Mouse (Mus musculus): ENCODE data around the gene Sec24c.

Gene Sec24c

DNA sequence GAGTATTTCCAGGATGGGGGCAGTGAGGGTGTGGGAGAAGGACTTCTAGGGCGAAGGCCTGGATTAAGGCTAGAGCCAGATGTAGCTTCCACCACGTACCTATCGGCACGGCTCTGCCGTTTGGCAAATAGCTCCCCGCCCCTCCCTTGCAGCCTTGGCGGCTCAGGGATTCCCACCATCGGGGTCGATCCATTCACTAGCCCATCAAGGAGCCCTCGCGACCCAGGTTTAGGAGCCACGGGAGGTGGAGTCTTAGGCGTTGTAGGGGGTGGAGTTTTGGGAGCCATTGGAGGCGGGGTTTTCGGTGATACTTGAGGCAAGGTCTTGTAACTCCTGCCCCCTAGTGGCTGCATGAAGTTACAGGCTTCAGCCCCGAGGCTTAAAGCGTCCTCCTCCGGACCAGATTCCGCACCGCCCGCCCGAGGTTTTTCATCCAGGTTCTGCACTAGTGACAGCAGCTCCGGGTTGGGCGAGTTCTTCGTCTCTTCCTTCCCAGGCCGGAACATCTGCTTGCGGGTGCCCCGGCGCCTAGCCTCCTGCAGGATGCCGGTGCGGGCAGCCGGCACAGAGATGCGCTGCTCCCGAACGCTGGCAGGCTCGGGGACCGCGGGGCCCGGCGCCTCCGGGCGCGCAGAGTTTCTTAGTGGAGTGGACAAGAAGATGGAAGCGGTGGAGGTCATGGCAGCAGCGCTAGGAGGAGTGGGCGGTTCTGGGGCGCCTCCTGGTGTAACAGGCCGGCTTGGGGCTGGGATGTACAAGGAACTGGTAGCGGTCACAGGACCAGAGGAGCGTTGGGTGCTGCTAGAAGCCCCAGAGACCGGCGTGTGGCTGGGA lies 13.1 kb upstream of the Sec24c start:
- DNase-seq (ENCODE audit: low spot score) = peak; percentile 94

DNA sequence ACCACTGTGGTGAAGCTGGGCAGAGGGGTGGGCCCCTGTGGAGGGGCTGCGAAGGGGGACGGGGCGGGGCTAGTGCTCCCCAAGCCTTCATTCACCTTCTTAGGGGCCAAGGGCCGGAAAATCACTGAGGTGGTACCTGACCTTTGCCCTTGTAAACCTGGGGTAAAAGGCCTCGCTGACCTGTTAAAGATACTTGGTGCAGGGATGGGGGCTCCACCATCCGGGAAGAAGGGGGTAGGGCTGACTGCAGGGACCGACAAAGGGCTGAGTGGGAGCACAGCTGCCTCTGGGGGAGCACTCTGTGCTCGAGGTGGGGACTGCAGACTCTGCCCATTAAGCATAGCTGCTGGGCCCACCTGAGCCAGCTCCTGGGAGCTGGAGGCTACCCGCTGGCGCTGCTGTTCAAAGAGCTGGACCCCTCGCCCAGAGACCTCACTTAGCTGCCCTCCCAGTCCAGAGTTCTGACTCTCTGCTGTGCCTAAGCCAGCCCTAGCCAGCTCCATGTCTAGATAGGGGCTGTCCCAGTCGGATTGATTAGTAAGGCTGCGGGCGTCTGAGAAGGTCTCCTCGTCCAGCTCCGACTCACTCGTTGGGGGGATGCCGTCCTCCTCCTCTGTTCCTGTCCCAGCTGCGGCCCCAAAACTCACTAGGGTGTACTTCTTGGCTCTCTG lies 12.3 kb upstream of the Sec24c start:
- peak; percentile 73 for DNase-seq (ENCODE audit: low spot score)

- no peak for DNase-seq (ENCODE audit: low spot score)
Measured at GRCm38 (mm10) chr14:20662740-20663139, 11.4 kb upstream of the Sec24c start.

DNA sequence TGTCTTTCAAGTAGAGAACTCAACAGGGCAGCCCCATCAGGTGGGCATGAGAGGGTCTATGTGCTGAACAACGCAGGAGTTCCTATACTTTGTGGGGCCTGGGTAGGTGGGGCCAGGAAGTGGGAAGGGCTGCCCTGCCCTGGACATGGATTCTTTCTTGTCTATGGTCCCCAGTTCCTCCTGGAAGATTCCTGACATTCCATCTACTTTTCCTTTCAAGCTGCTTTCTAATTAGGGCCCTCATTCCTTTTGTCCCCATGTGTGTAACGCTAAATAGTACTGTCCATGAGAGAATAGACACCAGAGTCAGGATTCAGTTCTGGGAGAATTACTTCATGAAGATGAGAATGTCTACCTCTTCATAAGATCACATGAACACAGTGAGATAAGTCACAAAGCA lies 10.5 kb upstream of the Sec24c start:
- DNase-seq (ENCODE audit: low spot score) = no peak

DNA sequence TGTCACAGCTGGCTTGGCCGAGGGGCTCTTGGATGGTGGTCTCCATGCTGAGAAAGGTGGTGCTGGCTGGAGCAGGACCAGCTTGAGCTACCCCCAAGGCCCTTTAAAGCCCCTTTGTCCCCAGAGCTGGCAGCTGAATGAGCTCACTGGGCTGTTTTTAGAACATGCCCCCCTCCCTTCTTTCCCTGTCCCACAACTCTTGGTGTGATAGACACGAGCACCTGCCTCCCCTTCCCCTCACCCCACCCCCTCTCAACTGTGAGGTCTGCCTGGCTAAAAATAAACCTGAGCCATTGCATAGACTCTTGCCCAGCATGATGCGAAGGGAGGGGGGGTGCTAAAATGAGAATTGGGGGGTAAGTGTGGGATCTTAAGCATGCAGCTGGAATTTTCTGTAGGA lies 9.7 kb upstream of the Sec24c start:
- no peak for DNase-seq (ENCODE audit: low spot score)

DNA sequence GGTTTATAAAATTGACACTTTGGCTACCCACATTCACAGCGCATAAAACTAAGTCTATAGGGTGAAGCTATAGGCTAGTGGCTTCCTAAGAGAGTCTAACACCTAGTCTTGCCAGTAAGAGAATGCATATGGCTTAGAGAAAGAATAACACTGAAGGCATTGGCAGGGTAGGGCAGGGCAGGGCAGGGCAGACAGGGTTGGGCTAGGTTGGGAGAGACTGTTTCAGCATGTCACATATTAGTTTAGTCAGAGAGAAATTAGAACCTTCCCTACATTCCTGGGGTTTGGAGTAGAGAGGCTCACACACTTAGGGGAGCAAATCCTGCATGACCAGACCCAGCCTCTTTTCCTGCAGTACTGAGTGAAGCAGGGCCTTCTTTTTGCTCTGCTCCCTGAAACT lies 6.6 kb upstream of the Sec24c start:
- DNase-seq (ENCODE audit: low spot score) = no peak

DNA sequence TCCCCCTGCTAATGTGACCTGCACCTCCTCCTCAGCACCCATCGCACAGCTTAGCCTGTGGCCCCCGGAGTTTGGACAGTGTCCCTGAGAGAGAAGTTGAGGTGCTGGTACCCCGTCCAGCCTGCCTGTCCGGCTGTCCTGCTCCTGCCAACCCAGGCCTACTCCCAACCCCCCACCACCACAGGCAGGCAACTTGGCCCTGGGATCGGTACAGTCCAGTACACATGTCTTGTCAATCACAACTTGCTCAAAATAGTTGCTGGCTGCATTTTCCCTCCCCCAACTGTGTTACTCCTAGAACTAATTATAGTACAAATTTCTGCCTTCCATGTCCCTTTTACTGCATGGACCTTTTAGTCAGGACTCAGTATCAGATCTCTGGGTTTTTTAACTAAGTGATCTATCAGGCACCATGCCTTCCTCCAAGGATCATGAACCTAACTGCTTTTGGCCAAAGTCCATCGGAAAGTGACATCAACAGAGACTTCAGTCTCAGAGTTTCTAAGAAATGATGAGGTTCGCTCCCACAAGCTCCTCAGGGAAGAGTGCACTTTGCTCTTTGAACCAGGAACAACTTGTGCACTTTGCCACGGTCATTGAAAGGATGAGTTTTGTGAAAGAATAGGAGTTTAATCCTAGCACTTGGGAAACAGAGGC lies 5.8 kb upstream of the Sec24c start, which contains the start of gene Synpo2l:
TSS of gene Synpo2l (minus strand) at position 201 of the 657 bp plus-strand sequence.
- peak; percentile 74 for DNase-seq (ENCODE audit: low spot score)

GRCm38 (mm10) chr14:20672990-20673389 lies 1.1 kb upstream of the Sec24c start:
- DNase-seq (ENCODE audit: low spot score) = no peak

DNA sequence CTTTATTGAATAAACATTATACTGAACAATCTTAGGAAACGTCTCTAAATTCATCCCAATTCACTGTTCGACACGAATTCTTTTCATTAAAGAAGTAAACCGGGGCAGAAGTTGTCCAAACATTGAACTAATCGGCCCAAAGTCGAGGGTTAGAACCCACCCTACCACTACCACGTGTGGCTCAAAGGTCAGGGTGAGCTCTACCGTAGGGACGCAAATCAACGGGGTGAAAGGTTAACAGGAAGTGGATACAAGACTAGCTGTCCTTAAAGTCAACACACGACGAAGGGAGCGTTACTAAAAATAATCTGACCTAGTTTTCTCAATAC lies 409 bp upstream of the Sec24c start:
- peak; percentile 88 for DNase-seq (ENCODE audit: low spot score)

GRCm38 (mm10) chr14:20677906-20678305 lies 3.8 kb downstream of the Sec24c start:
- DNase-seq (ENCODE audit: low spot score) = no peak

DNA sequence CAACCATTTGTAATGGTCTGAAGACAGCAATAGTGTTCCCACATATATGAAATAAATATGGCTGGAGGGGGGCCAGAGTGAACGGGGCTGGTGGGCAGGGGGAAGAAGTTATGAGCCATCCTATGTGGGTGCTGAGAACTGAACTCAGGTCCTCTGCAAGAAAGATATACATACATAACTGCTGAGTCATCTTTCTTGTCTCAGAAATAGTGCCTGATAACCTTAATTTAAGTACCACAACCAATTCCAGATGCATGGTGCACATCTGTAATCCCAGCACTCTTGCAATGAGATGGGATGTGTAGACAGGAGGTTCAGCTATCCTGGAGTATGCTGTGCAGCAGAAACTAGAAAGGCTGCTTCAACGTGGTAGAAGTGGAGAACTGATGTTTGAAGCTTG lies 7.6 kb downstream of the Sec24c start:
- DNase-seq (ENCODE audit: low spot score) = no peak

DNA sequence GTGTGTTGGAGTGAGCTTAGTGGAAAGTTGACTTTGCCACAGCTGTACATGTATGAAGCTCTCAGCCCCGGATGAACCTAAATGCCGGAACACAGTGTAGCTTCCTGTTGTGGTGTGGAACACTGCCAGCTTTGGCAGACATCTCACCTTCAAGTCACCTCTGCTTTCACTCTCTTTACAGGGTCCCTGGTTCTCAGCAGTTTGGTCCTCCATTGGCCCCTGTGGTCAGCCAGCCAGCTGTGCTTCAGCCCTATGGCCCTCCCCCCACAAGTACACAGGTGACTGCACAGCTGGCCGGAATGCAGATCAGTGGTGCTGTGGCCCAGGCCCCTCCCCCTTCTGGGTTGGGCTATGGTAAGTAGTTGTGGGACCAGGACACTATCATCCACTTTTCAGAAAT lies 8.4 kb downstream of the Sec24c start:
- no peak for DNase-seq (ENCODE audit: low spot score)

DNA sequence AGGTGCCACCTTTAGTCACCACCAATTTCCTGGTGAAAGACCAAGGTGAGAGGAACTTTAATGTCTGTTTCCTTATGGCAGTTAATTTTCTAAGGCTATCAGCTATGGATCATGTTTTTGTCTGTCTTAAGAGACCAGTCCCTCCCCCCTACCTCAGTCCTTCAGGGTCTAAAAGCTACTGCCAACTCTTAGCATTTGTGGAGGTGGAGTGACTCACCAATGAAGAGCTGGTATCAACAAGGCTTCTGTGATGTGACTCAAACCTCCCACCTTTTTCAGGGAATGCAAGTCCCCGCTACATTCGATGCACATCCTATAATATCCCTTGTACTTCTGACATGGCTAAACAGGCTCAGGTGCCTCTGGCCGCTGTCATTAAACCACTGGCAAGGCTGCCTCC lies 12.5 kb downstream of the Sec24c start:
- DNase-seq (ENCODE audit: low spot score) = no peak

GRCm38 (mm10) chr14:20689009-20689408 lies 14.9 kb downstream of the Sec24c start:
- no peak for DNase-seq (ENCODE audit: low spot score)

DNA sequence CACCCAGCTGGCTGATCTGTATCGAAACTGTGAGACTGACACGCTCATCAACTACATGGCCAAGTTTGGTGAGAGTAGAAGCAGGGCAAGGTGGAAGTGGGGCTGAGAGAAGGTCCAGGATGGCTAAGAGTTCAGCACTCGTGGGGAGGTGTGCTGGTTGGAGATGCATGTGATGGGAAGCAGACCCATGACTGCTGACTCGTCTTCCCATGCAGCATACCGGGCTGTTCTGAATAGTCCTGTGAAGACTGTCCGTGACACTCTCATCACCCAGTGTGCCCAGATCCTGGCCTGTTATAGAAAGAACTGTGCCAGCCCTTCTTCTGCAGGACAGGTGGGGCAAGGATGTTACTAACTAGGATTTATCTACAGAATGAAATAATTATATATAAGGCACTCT lies 17.7 kb downstream of the Sec24c start:
- no peak for DNase-seq (ENCODE audit: low spot score)

GRCm38 (mm10) chr14:20693589-20694101 lies 19.5 kb downstream of the Sec24c start:
- DNase-seq (ENCODE audit: low spot score) = no peak

GRCm38 (mm10) chr14:20694185-20694883 lies 20.2 kb downstream of the Sec24c start:
- DNase-seq (ENCODE audit: low spot score) = no peak

GRCm38 (mm10) chr14:20694884-20695760 lies 21.0 kb downstream of the Sec24c start, which contains the start of gene Fut11:
Gene Fut11 (plus strand): TSS chr14:20694968.
- peak; percentile 92 for DNase-seq (ENCODE audit: low spot score)

DNA sequence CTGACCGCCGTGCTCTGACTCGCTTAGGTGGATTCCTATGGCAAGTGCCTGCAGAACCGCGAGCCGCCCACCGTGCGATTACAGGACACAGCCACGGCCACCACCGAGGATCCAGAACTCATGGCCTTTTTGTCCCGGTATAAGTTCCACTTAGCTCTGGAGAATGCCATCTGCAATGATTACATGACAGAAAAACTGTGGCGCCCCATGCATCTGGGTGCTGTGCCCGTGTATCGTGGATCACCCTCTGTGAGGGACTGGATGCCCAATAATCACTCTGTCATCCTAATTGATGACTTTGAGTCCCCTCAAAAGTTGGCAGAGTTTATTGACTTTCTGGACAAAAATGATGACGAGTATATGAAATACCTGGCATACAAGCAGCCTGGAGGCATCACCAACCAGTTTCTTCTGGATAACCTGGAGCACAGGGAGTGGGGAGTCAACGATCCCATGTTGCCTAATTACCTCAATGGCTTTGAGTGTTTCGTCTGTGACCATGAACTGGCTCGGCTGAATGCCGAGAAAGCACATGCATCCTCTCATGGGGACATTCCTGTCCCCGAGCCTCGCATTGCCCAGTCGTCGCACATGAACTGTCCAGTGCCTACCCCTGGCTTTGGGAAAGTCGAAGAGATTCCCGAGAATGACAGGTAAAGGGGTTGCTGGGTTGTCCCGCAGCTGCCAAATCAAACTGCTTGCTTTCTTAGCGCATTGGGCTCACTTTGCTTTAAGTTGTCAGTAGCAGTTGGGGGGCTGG lies 21.8 kb downstream of the Sec24c start:
- DNase-seq (ENCODE audit: low spot score) = no peak

- no peak for DNase-seq (ENCODE audit: low spot score)
Measured at GRCm38 (mm10) chr14:20696986-20697385, 22.9 kb downstream of the Sec24c start.

Measured in yolk sac, embryonic 10.5 days (tissue).